Mouse (Mus musculus): ENCODE results near the gene Ttll1.
"Not testable (repeated sequence)": the region's sequence is repeated elsewhere in the genome, so short reads cannot be mapped to it uniquely, and the experiment has no call there.

Gene Ttll1

DNA sequence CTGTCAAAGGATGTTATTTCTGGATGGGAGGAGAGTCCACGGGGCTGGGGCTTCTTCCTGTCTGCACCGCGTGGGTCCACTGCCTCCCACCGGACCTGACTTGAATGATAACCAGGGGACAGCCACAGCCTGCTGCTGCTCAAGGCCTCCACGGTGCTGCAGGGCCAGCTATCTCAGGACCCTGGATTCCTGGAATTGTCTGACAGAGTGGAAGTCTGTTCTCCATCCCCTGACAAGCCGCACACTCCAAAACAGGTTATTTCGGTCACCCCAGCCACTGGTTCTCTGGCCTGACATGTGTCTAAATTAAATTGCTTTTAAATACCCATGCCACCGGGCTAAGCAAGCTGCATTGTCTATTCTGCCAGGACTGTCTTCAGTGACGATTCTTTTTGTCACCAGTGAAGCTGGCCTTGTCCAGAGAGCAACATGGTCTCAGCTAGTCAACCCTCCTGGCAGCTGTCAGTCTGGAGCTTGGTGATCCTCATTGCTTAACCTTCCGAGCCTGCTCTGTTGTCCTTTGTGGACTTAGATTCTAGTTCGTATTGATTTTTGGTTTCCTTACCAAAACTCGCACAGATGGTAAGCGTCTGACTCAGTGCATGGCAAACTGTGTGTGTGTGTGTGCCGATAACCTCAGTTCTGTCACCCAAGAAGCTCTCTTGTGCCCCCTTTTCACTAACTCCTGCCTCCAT, 13.1 kb upstream of the Ttll1 start:
- DNase-seq (ENCODE audit: low spot score in 2 of 2) = no peak

DNA sequence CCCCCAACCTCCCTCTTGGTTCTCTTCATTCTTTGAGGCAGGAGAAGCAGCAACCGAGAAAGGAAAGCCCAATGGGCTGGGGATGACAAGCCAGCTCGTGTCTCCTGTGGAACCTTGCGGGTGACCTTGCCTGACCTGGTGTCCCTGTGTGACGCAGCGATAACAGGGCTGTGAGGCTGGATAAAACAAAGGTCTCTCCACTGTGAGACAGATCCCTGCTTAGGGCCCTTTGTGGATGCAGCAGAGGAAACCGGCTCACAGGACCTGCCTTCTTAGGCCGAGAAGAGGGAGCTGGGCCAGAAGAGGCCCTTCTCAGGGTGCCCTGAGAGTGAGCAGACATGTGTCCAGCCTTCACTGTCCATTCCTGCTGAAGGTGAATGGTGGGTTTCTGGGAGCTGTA, 12.5 kb upstream of the Ttll1 start:
- no peak for DNase-seq (ENCODE audit: low spot score in 2 of 2)

DNA sequence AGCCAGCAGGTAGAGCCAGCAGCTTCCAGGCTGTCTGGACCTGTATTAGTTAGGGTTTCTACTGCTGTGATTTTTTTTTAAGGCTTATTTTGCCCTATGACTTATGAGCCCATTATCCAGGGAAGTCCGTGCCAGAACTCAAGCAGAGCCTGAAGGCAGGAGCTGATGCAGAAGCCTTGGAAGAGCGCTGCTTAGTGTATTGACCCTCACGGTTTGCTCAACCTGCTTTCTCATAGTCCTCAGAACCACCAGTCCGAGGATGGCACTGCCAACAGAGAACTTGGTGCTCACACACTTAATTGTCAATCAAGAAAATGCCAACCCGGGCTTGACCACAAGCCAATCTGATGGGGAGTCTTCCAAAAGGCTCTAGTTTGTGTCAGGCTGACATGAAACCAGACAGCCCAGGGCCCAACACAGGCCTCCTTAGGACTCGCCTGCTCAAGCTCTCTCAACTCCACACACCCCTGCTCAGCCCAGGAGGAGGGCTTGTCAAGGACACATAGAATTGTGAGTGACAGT, 10.2 kb upstream of the Ttll1 start:
- no peak for DNase-seq (ENCODE audit: low spot score in 2 of 2)

- peak in 1 of 2 experiments; percentile 37 for DNase-seq (ENCODE audit: low spot score in 2 of 2)
Observed at GRCm38 (mm10) chr15:83518215-83519048, 7.7 kb upstream of the Ttll1 start.

DNA sequence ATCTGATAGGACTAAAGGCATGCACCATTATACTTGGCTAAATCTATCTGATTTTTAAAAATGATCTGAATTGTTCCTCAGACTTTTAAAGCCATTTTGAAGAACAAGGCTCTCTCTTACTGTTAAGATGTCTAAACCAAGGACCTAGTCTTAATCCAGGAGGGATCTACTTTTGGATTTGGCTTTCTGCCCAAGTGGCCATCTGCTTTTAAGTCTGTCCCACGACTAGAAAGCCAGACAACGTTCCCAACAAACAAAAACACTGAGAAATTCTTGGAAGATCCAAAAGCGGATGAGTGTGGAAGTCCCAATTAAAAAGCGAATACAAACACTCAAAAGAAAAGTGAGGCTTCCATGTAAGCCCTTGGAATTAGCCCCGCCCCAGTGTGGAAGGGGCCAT, 4.3 kb upstream of the Ttll1 start:
- no peak for DNase-seq (ENCODE audit: low spot score in 2 of 2)

DNA sequence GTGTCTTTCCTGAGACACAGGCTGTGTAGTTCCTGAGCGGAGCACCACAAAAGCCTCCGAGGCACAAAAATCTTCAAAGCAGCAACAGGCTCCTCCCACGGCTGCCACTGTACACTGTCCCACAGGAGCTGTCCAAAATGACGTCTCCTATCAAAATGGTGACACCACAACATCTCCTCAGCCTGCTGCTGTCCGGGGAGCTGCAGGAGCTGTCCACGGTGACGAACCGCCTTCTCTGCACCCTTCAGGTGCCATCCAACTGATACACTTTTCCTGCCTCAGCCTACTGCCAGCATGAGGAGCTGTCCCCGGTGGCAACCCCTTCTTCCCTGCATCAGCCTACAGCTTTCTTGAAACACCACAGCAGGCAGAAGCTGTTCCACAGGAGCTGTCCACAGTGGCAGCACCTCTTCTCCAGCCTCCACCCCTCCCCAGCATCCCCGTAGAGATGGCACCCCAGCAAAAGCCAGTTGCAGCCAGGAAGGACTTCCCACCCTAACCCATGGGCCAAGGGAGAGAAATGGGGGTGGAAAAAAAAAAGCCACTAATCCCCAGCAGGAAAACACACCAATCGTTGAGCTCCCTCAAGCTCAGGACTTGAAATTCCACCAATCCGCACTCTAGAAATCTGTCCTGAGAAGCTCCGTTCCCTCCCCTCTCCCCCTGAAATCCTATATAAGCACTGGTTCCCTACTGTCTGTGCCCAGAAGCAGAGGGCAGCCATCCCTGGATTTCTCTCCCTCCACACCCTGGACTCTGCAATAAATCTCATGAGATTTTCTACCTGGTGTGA, 2.0 kb upstream of the Ttll1 start:
- no peak for DNase-seq (ENCODE audit: low spot score in 2 of 2)

- no peak for DNase-seq (ENCODE audit: low spot score in 2 of 2)
Observed at GRCm38 (mm10) chr15:83509950-83510804, 516 bp downstream of the Ttll1 start.

DNA sequence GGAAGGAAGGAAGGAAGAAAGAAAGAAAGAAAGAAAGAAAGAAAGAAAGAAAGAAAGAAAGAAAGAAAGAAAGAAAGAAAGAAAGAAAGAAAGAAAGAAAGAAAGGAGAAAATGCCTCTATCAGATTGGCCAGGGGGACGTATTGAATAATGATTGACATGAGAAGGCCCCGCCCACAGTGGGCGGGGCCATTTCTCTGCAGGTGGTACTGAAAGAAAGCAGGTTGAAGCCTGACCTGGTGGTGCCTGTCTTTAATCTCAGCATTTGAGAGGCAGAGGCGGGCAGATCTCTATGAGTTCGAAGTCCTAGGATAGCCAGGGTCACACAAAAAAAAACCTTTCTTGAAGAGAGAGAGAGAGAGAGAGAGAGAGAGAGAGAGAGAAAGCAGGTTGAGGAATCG, 9.2 kb downstream of the Ttll1 start:
- not testable (repeated sequence) for DNase-seq (ENCODE audit: low spot score in 2 of 2)

DNA sequence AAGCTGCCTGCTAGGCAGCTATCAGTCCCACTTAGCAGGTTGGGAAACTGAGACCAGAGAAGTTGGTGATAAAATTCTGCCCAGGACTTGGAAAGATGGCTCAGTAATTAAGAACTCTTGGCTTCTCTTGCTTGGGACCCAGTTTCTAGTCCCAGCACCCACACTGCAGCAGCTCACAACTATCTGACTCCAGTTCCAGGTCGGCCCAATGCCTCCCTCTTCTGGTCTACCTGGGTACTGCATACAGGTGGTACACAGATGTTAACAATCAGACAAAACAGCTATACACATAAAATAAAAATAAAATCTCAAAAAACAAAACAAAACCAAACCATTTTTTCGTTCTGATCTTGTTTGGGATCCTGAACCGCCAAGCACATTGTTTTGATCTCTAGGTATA, 10.3 kb downstream of the Ttll1 start:
- peak; percentile 31 to 57 for DNase-seq (ENCODE audit: low spot score in 2 of 2)

- DNase-seq (ENCODE audit: low spot score in 2 of 2) = no peak
Observed at GRCm38 (mm10) chr15:83499211-83499755, 11.4 kb downstream of the Ttll1 start.

- no peak for DNase-seq (ENCODE audit: low spot score in 2 of 2)
Observed at GRCm38 (mm10) chr15:83497299-83497698, 13.4 kb downstream of the Ttll1 start.

- no peak for DNase-seq (ENCODE audit: low spot score in 2 of 2)
Observed at GRCm38 (mm10) chr15:83495787-83496367, 14.8 kb downstream of the Ttll1 start.

- no peak for DNase-seq (ENCODE audit: low spot score in 2 of 2)
Observed at GRCm38 (mm10) chr15:83495195-83495594, 15.5 kb downstream of the Ttll1 start.

- DNase-seq (ENCODE audit: low spot score in 2 of 2) = no peak
Observed at GRCm38 (mm10) chr15:83494572-83494920, 16.1 kb downstream of the Ttll1 start.

DNA sequence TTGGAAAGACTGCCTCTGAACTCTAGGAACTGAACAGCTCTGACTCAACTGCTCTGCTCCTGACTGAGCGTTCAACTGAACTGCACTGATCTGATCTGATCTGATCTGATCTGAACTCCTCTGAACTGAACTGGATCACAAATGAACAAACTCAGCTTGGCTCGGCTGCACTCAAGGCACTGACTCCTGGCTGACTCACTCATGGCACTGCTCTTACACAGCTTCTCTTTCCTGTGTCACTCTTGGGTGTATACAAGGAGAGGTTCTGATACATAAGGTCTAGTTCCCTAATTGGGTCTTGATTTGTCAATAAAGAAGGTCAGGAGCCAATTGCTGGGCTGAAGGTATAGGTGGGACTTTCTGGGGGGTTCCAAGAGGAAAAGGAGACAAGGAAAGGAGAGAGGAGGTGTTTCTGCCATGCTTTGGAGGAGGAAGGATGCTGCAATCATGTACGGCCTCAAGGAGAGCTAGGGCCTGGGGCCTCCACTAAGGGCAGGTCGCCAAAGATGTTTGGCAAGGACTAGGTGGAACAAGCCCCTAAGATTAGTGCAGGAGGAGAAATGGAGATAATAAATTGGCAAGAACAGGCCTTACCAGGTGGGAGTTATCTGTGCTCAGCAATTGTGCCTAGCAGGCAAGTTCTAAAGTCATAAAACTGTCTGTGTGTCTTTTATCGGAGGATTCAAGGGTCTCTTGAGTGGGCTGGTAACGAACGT, 16.7 kb downstream of the Ttll1 start:
- DNase-seq (ENCODE audit: low spot score in 2 of 2) = no peak

- no peak for DNase-seq (ENCODE audit: low spot score in 2 of 2)
Observed at GRCm38 (mm10) chr15:83491891-83492290, 18.8 kb downstream of the Ttll1 start.

DNA sequence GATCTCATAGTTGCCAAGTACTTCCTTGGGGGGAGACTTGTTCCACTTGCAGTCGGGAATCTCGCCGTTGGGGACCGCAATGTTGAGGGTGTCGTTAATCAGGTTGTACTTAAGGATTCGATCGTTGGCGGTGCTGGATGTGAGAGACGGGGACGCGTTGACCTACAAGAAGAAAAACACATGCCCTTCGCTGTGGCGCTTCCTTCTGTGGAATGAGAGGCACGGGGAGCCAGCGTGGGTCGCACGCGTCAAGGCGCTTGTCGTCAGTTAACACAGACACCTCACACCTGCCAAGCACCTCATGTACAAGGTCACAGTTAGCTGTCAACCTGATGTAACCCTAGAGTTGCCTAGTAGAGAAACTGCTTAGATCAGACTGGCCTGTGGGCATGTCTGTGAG, 21.2 kb downstream of the Ttll1 start:
- DNase-seq (ENCODE audit: low spot score in 2 of 2) = no peak

- DNase-seq (ENCODE audit: low spot score in 2 of 2) = no peak
Observed at GRCm38 (mm10) chr15:83487477-83488115, 23.1 kb downstream of the Ttll1 start.

DNA sequence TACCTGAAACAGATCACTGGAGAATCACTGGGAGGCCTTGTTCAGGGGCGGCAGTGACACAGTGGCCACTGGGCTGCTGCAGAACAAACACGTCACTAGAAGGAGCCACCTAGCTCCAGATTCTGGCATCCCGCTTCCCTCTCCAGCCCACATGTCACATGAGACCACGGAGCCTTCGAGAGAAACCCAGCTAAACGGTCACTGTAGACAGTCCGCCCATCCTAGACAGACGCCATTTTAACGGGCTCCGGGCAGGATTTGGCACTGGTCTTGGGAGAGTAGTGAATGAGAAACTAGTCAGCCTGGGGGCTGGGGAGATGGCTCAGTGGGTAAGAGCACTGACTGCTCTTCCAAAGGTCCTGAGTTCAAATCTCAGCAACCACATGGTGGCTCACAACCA, 26.4 kb downstream of the Ttll1 start:
- DNase-seq (ENCODE audit: low spot score in 2 of 2) = no peak
